Comparison of ENCODE assay signal across 25 mouse cellular contexts in the genomic region with DNA sequence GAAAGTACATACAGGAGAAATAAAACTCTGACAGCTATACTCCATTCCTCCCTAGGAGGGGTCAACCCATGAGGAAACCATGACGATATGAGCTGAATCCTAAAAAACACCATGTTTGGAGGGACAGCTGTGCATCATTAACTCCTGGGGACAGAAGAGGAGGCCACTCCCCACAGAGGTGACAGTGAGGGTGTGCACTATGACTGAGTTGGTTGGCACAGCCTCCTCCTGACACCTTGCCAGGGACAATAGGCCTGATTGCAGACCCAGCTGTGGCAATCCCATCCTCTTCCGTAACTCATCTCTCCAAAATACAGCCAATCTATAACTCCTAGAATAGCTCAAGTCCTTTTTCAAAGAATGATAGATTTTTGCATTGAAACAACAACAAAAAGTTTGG.
DNase-seq lines count a peak whose midpoint lies in the region; ATAC-seq and TF ChIP-seq lines count a peak whose summit lies in the region.
"Had no signal": no experiment of that assay in that cellular context is flagged by ENCODE, and none has a peak within 500 bp of the region (broad histone marks: within the 10 kb centered on the region; RNA-seq: fewer than 3 reads in every experiment).

No protein-coding gene starts in this region.

- TF ChIP-seq POLR2A in lung, adult 2 months (IDR thresholded peaks at IDR 0.05; ENCODE audit: borderline replicate concordance, extremely low read depth, low read depth, low read length), result no peak

- H3K4me1 ChIP-seq in lung, adult 2 months (ENCODE audit: control insufficient read depth, insufficient read depth, low read length), result no peaks in the 10 kb centered on the region
- H3K4me1 ChIP-seq: embryonic facial prominence, embryonic 12.5 days; hindbrain, embryonic 12.5 days; intestine, embryonic 15.5 days; midbrain, embryonic 13.5 days; neural tube, embryonic 13.5 days had no signal

- WGBS in lung, adult 2 months, result 81% methylated on average over 2 of the region's 2 CpGs

- TF ChIP-seq CTCF in lung, adult 2 months (IDR thresholded peaks at IDR 0.05; ENCODE audit: insufficient read depth, low read length), result no peak

- H3K4me3 ChIP-seq in lung, adult 2 months (replicated peaks; ENCODE audit: extremely low read depth, low read depth, low read length), result no peak overlapping the region
- H3K4me3 ChIP-seq: embryonic facial prominence, embryonic 12.5 days; heart, adult 2 months; heart, embryonic 13.5 days; hindbrain, embryonic 12.5 days; intestine, embryonic 15.5 days; limb, embryonic 13.5 days; midbrain, embryonic 13.5 days; neural tube, embryonic 13.5 days had no signal

- intact Hi-C loops in heart, postnatal 36 days (cut with DNase I), result loop anchor here (10.0 kb wide), 2 partner anchors 238 to 398 kb away; no protein-coding TSS in a partner anchor

- no peak for DNase-seq in frontal cortex, postnatal 10 days (ENCODE audit: low spot score in 2 of 2)
- peak; percentile 6 for DNase-seq in heart, postnatal 4 days
- no peak for DNase-seq in heart, postnatal 36 days
- peak; percentile 48 for DNase-seq in lung, postnatal 10 days
- no peak for DNase-seq in lung, adult 2 months
- DNase-seq: cerebellum, adult 11-12 months; cerebellum, adult 9-11 months; embryo, embryonic 11 days; heart, adult 2 months; heart, postnatal 10 days; kidney, adult 2 months; kidney, postnatal 4 days; right cerebral cortex, postnatal 4 days; thymus, postnatal 4 days had no signal

- peak; percentile 57; the same call in 1 of the 2 replicates for ATAC-seq in frontal cortex, adult (ENCODE audit: low TSS enrichment)
- ATAC-seq: CD4-positive, CD25-positive, alpha-beta regulatory T cell, adult 4 months; forebrain, embryonic 14.5 days; hindbrain, postnatal 0 days; intestine, embryonic 15.5 days; midbrain, embryonic 13.5 days had no signal

Comparison
In these comparisons a context has a peak if more than half of its experiments do, and no peak if none do; other contexts are left out.
1. DNase-seq: peak in heart, postnatal 4 days (single experiment) and lung, postnatal 10 days (single experiment); none in frontal cortex, postnatal 10 days (0 of 2), heart, postnatal 36 days (0 of 2) and lung, adult 2 months (single experiment).